Mouse (Mus musculus) kidney, adult 18-20 months (tissue): ENCODE data around the gene Cdk12.

Source experiments
- DNase-seq: peaks from one replicate; pipeline ENCODE4 v3.0.0; 2021

Cdk12 gene

DNA sequence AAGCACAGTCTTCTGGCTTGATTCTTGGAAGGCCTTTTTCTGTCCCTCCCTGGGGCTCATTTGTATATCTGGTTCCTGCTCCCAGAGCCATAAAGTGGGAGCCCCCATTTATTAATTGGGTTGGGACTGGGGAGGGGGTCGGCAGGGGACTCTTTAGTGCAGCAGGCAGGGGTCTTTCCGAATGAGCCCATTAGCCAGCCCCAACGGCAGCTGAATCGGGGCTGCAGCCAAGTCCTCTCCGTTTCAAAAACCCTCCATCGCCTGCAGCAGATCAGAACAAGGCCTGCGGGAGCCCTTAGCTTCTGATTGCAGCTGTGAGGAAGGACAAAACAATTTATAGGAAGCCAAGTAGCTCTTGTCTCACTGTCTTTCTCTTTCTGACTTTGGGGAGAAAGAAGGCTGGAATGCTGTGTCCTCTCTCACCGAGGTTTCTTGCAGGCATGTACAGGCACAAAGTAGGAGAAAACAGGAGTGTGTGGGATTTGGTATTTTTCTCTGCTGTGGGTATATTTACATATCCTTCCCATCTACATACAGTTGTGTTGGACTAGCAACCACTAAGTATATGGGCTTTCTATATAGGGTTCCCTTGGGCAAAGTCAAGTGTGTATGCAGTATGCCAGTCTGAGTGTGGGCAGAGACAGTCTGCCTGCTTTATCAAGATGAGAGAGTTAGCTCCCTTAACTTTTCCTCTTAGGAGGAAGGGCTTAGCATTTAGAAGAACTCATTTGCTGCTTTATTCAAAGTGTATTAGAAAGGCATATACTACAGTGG lies 58.0 kb downstream of the Cdk12 start:
- DNase-seq: no peak

DNA sequence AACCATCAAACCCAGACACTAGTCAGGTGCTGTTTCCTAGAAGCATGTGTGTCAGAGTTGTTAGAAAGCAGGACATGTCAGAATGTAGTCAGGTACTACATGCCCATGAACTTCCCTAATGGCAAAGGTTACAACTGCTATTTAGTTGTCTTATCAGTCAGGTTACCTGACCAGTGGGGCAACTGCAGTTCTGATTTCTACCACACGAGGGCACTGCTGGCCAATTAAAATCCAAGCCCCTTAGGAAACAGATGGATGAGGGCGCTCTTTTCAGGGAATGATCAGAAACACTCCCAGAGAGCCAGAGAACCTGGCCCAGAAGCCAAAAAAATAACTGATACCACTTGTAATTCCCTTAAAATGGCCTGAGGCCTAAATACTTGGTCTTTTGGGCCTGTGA lies 62.2 kb downstream of the Cdk12 start:
- peak; percentile 89 for DNase-seq

DNA sequence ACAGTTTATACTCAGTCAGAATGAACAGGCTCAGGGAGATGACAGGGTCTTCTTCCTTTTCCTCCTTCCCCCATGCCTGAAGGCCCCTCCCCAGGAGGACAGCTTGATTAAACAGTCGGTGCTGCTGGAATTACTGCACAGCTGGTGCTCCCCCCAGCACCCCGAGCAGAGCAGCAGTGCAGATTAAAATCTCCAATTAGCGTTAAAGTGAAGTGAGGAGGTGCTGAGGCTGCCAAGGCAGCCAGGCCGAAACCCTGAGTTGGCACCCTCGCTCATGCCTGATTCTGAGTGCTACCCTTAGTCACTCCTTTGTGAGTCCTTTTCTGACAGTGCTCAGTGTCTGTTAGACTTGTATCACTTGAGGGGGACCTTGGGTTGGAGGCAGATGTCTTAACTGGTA lies 63.0 kb downstream of the Cdk12 start:
- DNase-seq: no peak

DNA sequence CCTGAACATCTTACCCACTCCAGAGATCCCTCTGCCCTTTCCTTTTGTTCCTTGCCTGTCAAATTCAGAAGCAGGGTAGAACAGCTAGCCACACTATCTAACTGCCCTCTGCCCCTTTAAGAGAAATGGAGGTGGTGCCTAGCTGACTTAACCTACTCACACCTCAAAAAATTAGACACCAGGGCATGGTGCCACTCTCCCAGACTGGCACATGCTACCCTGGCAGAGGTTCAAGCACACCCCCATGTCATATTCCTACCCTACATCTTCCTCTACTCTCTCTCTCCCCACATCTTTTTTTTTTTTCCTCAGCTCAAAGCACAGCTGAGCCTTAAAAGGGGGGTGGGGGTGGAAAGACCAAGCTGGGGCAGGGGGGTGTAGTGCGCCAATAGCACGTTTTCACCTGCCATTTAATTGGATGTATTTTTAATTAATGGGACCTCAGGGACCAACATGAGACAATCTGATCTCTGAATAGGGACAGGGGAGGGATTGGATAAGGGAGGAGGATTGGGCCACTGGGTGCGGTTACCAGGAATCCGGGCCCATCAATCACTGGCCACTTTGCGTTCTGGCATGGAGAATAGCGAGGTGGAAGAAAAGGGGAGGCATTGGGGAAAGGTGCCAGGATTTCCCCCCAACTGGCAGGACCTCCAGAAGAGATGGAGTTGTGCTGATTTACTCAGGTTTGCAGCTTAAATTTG lies 64.0 kb downstream of the Cdk12 start:
- no peak for DNase-seq

DNA sequence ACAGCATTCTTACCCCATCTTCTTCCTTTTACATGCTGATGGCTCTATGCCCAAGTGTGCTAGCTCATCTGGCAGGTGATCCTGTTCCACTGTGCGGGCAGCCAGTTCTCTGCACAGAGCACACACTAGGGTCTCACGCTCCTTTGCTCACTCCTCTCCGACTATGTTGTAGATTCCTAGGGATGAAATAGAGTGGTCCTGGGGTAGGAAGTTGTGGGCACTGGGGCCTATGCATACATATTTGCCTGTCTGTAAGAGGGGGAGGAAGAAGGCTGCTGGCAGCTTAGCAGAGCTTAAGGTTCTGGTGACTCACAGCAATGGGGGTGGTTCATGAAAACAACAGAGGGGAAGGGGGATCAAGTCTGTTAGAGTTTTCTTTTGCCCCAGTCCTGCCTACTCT lies 67.2 kb downstream of the Cdk12 start:
- no peak for DNase-seq

DNA sequence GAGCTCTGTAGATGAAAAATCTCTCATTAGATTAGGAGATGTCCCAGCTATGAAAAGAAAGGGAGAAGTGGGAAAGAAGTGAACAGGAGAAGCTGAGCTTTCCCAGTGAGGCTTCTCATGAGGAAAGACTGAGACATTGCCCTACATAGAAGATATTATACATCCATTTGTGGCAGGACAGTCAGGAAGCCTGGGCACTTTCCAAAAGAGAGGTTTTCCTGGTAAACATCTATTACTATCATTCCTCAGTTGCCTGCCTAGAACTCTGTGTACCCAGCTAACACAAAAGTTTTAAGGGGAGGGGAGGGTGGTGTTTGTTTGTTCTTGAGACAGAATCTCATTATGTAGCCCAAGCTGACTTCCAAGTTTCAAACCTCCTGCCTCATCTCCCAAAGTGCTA lies 67.6 kb downstream of the Cdk12 start:
- DNase-seq: no peak

DNA sequence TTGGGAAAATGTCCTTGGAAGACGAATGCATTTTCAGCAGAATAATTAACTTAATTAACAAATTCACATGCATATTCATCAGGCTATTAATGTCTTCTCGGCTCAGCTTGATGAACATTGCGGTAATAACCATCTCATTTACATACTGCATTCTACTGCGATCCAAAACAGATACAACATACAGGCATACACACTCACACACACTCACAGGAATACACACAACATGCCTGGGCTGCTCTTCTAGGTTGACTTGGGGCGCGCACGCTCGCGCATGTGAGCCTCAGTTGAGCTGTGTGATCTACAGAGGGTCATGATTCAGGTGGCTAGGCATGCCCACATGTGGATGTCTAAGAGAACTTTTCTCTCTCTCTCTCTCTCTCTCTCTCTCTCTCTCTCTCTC lies 80.9 kb downstream of the Cdk12 start:
- no peak for DNase-seq

DNA sequence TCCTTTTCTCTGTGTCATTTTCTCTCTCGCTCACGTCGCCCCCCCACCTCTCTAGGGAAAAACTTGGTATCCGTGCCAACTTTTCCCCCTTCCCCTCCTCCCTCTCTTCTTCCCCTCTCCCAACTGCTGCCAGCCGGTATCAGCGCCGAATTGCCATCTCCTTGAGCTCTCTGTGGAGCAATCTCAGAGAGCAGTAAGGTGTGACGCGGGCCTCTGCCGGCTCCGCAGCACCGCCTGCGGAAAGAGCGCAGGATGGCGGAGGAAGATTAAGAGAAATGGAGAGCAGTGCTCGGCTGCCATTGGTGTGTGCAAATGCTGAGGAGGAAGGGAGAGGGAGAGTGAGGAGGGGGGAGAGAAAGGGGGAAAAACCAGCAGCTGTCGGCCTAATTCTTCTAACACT lies 81.4 kb downstream of the Cdk12 start:
- DNase-seq: peak; percentile 8

DNA sequence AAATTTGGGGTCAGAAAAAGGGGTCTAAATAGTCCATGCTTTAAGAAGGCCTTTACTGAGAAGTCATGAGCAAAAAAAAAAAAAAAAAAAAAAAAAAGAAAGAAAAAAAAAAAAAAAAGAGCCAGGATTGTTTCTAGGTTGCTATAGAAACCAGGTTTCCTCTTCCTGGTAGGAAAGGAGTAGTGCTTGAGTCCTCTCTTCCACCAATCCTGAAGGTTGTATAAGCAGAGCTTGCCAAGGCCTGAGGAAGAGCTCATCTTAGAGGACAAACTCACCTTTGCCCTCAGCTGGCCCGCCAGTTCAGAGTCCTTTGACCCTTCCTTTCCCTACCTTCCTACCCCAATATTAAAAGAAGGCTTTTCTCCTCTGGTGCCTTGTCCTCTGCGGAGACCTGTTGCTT lies 82.5 kb downstream of the Cdk12 start:
- DNase-seq: no peak

DNA sequence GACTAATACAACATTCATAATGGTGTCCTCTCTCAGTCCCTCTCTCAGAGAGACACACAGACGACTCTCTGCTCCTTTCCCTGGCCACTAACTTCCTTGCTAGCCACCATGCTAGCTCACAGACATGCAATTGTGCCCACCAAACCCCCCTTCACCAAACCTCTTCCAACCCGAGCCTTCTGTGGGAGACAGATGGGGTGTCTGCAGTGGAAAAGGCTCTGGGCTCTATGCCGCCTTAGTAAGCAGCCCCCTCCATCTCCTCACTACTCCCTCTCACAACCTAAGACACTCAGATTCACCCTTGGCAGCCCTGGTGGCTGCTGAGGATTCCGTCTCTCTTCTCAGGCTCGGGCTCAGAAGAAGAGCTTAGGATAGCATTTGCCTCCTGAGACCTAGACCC lies 84.7 kb downstream of the Cdk12 start:
- no peak for DNase-seq

DNA sequence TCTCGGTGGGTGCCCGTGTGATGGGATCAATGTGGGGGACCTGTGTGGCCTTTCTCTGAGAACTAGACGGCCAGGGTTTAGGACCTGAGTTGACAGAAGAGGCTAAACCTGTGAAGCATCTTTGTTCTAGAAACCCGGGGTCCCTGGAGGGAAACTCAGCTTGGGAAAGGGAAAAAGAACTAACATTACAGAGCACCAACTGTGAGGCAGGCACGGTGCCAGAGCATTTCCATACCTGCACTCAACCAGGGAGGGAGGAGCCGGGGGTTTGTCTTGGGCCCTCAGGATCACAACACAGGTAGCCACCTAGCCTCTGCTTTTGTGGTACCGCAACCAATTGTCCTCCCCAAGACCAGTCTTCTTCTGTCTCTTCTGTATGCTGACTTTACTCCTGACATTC lies 85.1 kb downstream of the Cdk12 start:
- peak; percentile 18 for DNase-seq

DNA sequence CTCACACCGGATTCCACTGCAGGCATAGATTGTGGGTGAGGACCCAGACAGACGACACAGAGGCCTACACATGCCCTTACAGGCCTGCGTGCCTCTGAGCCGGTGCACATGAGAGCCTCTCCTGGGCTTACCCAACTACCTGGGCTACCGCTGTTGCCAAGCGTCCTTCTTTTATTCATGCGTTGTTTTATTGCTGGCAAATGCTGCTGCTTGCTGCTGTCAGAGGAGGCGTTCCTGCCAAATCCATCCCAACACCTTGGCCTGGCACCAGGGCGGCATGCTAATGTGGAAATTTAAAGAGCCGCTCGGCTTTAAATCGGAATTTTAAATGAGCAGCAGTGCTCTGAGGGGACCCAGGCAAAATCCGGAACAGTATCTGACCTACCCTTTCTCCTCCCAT lies 87.0 kb downstream of the Cdk12 start:
- DNase-seq: peak; percentile 65

DNA sequence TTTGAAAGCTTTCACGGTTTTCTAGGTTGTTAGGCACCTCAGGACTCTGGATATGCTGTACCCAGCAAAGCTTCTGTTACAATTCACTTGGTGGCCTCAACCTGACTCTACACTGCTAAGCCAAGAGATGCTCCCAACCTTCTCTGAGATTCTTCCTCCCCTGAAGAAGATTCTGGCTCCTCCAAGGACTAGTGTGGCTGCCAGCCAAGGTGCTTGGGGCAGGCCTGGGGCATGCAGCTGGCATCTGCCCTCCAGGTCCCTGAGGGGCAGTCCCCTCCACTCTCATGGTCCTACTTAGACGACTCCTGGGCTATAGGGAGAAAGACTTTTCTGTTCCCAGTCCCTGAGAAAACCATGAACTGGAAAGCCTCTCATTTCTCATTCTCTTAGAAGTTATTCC lies 88.0 kb downstream of the Cdk12 start:
- no peak for DNase-seq

DNA sequence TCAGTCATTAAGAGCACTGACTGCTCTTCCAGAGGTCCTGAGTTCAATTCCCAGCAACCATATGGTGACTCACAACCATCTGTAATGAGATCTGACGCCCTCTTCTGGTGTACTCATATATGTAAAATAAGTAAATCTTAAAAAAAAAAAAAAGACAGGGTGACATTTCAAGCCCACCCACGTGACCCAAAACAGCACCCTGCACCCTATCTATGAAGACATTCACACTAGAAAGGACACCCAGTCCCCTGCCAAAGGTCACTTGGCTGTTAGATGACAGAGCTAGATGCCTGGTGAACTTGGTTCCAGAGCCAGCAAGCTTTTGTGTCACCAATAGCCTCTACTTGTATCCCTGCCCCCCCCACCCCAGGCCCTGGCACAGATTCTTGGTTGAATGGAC lies 90.2 kb downstream of the Cdk12 start:
- no peak for DNase-seq

DNA sequence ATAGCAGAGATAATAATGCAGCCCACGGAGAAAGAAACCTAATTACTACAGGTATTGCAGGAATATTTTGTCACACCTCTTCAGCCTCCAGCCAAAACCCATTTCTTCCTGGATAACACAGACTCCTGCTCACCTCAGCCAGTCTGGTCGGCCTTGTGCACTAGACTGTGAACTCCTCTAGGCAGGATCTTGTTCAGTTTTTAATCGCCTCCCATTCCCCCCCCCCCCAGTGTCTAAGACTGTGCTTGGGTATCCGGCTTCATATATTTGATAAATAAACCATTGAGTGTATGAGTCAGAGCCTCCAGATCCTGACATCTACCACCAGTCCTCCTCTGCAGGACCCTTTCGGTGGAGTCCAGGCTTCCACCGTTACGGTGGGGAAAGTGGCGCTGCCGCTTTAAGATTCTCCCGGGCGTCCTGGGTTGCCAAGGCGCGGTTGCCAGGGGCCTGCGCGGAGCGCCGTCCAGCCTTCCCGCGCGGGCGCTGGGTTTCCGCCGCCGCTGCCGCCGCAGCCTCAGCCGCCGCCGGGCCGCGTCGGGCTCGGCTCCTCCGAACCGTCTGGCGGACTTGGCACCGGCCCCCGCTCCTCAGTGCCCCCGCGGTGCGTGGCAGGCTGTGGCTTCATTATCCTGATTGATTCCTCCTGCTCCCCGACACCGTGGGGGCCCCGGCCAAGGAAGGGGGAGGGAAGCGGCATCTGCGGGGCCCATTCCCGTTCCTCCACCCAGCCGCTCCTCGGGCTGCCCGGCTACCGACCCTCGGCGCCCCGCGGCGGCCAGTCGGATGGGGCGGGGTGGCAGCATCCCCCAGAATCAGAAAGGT lies 91.5 kb downstream of the Cdk12 start:
- DNase-seq: peak; percentile 75

DNA sequence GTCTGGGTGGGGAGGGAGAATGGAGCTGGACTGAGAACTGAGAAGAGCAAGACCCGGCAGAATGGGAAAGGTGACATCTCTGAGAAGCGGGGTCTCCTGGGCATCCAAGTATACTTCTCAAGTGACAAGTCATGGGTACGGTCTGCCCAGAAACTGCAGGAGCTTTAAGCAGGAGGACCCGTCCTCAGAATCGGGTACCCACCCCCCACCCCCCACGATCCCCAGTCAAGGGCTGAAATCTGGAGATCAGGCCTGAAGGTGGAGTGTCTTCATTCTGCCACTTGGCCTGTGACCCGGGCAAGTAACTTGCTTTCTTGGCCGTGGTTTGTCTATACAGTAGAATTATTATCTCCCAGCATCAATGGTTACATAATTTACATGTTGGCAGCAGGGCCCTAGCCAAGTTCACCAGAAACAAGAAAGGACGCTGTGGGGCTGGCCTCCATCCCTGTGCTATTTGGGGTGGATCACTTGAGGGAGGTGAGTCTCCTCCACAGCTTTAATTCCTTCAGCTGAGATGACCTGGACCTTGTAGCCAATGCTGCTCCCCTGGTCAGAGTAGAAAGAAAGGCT lies 92.2 kb downstream of the Cdk12 start:
- peak; percentile 6 for DNase-seq

DNA sequence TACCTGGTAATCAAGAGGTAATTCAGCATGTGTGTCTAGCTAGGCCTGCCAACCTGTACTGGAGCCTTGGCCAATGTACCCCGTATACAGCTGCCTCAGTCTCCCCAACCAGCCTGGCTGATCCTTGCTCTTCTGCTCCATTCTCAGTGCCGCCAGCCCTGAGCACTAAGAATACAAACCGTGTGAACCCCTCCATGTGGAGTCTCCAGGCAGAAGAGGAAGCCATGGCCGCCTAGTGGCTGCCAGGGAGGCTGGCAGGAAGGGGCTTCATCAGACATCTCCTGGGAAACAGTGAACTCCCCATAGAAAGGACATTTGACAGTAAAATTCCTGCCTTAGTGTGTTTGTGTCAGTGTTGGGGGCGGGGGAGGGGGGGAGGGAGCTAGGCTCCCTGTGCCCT lies 93.4 kb downstream of the Cdk12 start:
- DNase-seq: peak; percentile 19

DNA sequence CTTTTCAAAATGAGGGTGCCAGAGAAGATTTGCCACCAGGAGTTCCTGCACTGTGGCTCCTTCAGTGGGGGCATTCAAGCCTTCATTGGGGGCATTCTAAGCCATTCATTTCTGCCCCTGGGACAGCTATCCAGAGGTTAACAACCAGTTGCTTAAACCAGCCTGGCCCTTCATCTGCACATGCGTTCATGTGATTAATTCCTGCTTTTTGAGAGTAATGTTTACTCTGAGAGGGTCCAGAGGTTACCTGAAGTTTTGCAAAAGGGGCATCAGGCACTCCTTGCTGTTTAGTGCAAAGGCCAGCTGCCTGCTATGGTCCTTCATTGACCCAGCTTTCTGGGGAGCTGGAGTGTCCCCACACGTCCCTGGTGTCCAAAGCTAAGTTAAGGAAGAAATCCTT lies 94.1 kb downstream of the Cdk12 start:
- DNase-seq: no peak

DNA sequence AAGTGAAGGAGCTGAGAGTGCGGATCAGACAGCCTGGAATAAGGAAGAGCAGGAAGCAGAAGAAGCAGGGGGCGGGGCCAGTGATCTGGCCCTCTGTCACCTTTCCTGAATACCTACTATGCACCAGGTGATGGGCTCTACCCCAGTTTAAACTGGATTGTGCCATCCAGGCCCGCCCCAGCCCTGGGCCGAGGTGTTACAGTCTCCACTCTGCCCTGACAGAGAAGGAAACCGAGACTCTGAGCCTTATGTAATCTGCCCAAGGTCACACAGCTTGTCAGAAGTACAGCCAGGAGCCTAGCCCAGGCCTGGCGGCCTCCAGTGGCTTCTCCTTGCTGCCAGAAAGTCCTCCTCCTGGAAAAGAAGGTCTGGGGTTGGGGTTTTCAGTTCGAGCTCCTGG lies 94.9 kb downstream of the Cdk12 start:
- DNase-seq: peak; percentile 52

DNA sequence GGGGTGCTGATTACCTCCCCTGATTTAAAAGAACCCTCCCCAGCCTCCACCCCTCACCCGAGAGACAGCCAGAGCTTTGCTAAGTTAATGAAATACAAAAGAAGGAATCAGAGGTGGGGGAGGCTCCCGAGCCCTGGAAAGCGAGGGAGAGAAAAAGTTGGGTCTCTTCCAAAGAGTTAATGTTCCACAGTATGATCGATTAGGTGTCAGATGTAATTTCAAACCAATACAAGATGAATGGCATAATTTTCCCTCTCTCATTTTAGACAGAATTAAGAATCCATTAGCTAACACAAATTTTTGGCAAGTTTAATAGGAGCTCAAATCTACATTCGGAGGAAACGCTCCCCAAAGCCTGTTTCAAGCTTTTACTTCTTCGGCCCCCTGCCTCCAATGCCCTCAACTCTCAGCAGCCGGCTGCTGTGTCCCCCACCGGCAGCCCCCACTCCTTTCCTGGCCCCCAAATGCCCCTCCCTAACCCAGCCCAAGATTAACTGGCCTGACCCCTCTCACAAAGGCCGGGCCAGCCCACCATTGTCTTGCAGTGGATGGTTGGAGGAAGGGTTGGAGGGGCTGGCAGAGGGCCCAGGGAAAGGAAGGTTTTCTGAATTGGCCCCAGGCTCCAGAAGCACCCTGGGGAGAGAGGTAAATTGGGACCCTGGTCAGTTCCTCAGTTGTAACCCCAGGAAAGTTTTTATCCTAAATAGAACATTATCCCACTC lies 95.8 kb downstream of the Cdk12 start:
- peak; percentile 11 for DNase-seq

DNA sequence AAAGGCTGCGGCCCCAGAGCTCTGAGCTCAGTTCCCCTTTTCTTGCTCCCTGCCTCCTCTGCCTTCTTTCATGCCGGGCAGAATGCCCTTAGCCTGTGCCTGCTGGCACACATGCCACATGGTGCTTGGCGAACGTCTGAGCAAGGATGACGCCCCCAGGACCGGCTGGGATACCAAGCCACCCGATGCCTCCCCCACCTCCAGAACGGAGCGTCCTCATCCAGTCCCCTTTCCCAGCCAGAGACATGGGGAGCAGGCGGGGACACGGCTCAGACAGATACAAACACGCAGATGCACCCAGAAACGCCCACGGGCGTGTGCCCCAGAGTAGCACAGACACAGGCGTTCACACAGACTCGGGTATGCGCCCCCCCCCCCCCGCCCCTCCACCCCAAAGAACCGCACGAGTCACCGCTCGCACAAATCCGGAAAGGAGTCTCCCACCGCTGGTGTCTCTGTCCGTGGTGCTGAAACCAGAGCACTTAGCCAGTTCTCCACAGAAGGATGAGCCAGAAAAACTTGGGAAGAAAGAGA lies 111.0 kb downstream of the Cdk12 start:
- peak; percentile 51 for DNase-seq

DNA sequence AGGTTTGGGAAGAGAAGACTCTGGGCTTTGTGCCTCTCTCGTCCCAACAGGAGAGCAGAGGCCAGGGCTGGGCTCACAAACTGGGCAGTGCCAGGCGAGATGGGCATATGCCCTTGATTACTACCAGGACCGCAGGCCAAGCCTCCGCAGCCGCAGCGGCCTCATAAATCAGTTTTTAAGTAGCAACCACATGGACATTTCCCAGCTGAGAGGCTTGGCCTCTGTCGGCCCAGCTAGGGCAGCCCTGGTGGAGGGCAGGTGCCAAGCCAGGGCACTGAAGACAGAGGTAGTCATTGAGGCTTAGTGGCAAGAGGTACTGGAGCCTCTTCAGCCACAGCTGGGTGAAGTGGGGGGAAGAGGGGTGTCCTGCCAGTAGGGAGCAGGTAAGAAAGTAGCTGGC lies 114.6 kb downstream of the Cdk12 start:
- no peak for DNase-seq
